Mouse (Mus musculus) intestine, embryonic 15.5 days (tissue): ENCODE measurements around the gene Trmt2a. TPM values are rescaled to one million over a fixed set of nuclear protein-coding genes. Genes with fewer than 3 reads are reported as not detected.
A peak's percentile ranks its signal among the peaks of the same experiment; 100 is the strongest.
"Not testable (repeated sequence)": the region's sequence is repeated elsewhere in the genome, so short reads cannot be mapped to it uniquely, and the experiment has no call there.

Experiments used
- ATAC-seq: fragments of 200-750 bp; cut with Nextera tagmentation; 2 replicates; pipeline ENCODE4 v1.8.0; 2017; ENCODE audit warnings: moderate TSS enrichment, moderate library complexity
- H3K27ac ChIP-seq: fragments of 300-500 bp; sonication (generic); 2 replicates; pipeline ENCODE4 v1.5.1; 2015; ENCODE audit warnings: mild to moderate bottlenecking, inconsistent platforms
- H3K27me3 ChIP-seq: fragments of 300-500 bp; sonication (generic); replicated peaks from 2 replicates; pipeline ENCODE4 v1.6.1; 2015; ENCODE audit warnings: inconsistent platforms
- H3K36me3 ChIP-seq: fragments of 300-500 bp; sonication (generic); 2 replicates; pipeline ENCODE4 v1.6.1; 2015; ENCODE audit warnings: inconsistent platforms
- H3K4me1 ChIP-seq: fragments of 300-500 bp; sonication (generic); replicated peaks from 2 replicates; pipeline ENCODE4 v1.6.1; 2015; ENCODE audit warnings: inconsistent platforms
- H3K4me2 ChIP-seq: fragments of 300-500 bp; sonication (generic); replicated peaks from 2 replicates; pipeline ENCODE4 v1.6.1; 2015; ENCODE audit warnings: mild to moderate bottlenecking, inconsistent platforms
- H3K4me3 ChIP-seq: fragments of 300-500 bp; sonication (generic); replicated peaks from 2 replicates; pipeline ENCODE4 v1.5.1; 2015; ENCODE audit warnings: inconsistent platforms
- H3K9ac ChIP-seq: fragments of 300-500 bp; sonication (generic); 2 replicates; pipeline ENCODE4 v1.6.1; 2015; ENCODE audit warnings: inconsistent platforms
- H3K9me3 ChIP-seq: fragments of 300-500 bp; sonication (generic); 2 replicates; pipeline ENCODE4 v1.6.1; 2016; ENCODE audit warnings: inconsistent platforms
- WGBS: fragments of 180-500 bp; shearing (Covaris S2); methylation state at CpG from one replicate; pipeline ENCODE4 v1.1.7; 2015; 5-methylcytosine and 5-hydroxymethylcytosine counted together
- microRNA counts: library from miRNA; unstranded; fragments of <30 nt; microRNA quantifications from one replicate; lab custom pipeline; 2016
- polyA plus RNA-seq: library from polyadenylated mRNA; unstranded; fragments of >200 nt; fragmentation: Nextera tagmentation; extraction: Ambion mirVana; gene quantifications from 2 replicates; pipeline ENCODE4 v1.2.1, GENCODE M21; 2015

The Trmt2a gene
- polyA plus RNA-seq, 1 experiment from 2014 or later = 102 TPM

GRCm38 (mm10) chr16:18252736-18253135, 4.3 kb downstream of the Trmt2a start:
- no peak for ATAC-seq
- Histone ChIP-seq H3K4me3 (no peak overlapping the region), H3K36me3 (peaks cover 49% of the 10 kb centered on the region), H3K4me2 (no peak overlapping the region), H3K9me3 (no peaks in the 10 kb centered on the region), H3K27me3 (no peaks in the 10 kb centered on the region), H3K27ac (no peak overlapping the region), H3K9ac (no peak overlapping the region), H3K4me1 (peaks cover 23% of the 10 kb centered on the region)
- 79% methylated on average over 6 of the region's 6 CpGs for WGBS

DNA sequence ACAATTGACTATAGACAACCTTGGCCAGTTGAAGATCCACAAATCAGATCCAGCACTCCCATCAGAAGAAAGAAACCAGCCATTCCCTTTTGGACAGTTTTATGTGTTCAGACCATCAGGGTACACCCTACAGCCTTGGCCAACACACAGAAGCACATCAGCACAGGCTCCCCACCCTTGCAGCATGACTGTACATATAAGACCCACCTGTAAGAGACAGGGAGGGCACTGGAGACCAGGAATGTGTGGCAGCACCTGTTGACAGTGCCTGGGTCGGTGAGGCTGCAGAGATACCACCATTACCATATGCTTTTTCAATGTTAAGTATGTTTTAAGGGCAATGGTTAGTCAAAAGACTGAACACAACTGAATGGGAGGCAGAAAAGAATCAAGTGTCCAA, 5.4 kb downstream of the Trmt2a start:
- WGBS = 93% methylated on average over 1 of the region's 1 CpGs
- Histone ChIP-seq H3K4me2 (no peak overlapping the region), H3K27me3 (no peaks in the 10 kb centered on the region), H3K27ac (no peak overlapping the region), H3K9me3 (no peaks in the 10 kb centered on the region), H3K4me1 (peaks cover 23% of the 10 kb centered on the region), H3K9ac (no peak overlapping the region), H3K4me3 (no peak overlapping the region), H3K36me3 (peaks cover 58% of the 10 kb centered on the region)
- no peak for ATAC-seq

GRCm38 (mm10) chr16:18258221-18258620, 9.7 kb downstream of the Trmt2a start, which contains the start of gene Gm49776:
Gm49776 (minus strand) TSS chr16:18258321.
- peaks cover 60% of the 10 kb centered on the region for H3K36me3 ChIP-seq
- no peaks in the 10 kb centered on the region for H3K27me3 ChIP-seq
- H3K27ac ChIP-seq = no peak within 1 kb of the TSS
- no peak for ATAC-seq
- H3K9me3 ChIP-seq = no peaks in the 10 kb centered on the region
- no peak within 1 kb of the TSS for H3K4me3 ChIP-seq
- H3K9ac ChIP-seq = no peak within 1 kb of the TSS
- WGBS = 93% methylated on average over 2 of the region's 2 CpGs
- H3K4me1 ChIP-seq = no peaks in the 10 kb centered on the region
- no peak within 1 kb of the TSS for H3K4me2 ChIP-seq

DNA sequence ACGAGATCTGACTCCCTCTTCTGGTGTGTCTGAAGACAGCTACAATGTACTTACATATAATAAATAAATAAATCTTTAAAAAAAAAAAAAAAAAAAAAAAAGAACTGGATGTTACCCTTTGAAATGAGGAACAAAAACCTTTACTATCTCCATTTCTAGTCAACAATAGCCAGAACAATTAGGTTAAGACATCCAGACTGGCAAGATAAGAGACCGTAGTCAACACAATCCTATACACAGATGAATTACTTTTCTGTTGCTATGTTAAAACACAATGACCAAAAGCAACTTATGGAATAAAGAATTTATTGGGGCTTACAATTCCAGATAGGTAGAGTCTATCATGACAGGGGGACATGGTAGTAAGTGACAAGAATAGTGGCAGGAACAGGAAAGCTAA, 16.5 kb downstream of the Trmt2a start:
- H3K4me1 ChIP-seq = no peaks in the 10 kb centered on the region
- no peak for ATAC-seq
- H3K4me3 ChIP-seq = no peak overlapping the region
- no peak overlapping the region for H3K4me2 ChIP-seq
- no peaks in the 10 kb centered on the region for H3K27me3 ChIP-seq
- no peaks in the 10 kb centered on the region for H3K9me3 ChIP-seq
- H3K9ac ChIP-seq = no peak overlapping the region
- 87% methylated on average over 2 of the region's 2 CpGs for WGBS
- H3K27ac ChIP-seq = no peak overlapping the region
- peaks cover 25% of the 10 kb centered on the region for H3K36me3 ChIP-seq

GRCm38 (mm10) chr16:18268182-18268581, 19.7 kb downstream of the Trmt2a start:
- ATAC-seq = no peak

DNA sequence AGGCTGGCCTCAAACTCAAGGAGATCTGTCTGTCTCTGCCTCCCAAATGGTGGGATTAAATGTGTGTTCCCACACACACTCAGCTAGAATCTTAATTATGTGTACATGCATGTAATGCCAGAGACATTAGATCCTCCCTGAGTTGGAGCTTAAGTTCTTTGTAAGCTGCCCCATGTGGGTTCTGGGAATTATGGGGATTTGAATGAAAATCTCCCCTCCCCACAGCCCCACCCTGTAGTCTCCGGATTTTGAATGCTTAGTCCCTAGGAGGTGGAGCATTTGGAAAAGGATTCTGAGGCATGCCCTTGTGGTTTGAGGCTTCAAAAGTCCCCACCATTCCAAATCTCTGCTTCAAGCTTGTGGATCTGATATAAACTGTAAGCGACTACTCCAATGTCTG, 26.7 kb downstream of the Trmt2a start:
- no peak overlapping the region for H3K9ac ChIP-seq
- H3K4me2 ChIP-seq = no peak overlapping the region
- no peaks in the 10 kb centered on the region for H3K9me3 ChIP-seq
- H3K27me3 ChIP-seq = no peaks in the 10 kb centered on the region
- no peaks in the 10 kb centered on the region for H3K4me1 ChIP-seq
- peaks cover 72% of the 10 kb centered on the region for H3K36me3 ChIP-seq
- H3K4me3 ChIP-seq = no peak overlapping the region
- WGBS = 87% methylated on average over 2 of the region's 2 CpGs
- no peak overlapping the region for H3K27ac ChIP-seq
- no peak for ATAC-seq

More at GRCm38 (mm10) chr16:18268182-18268581, 19.7 kb downstream of the Trmt2a start:
- Histone ChIP-seq H3K4me1 (no peaks in the 10 kb centered on the region), H3K9ac (no peak overlapping the region), H3K27ac (no peak overlapping the region), H3K4me2 (no peak overlapping the region), H3K9me3 (no peaks in the 10 kb centered on the region), H3K36me3 (peaks cover 40% of the 10 kb centered on the region), H3K4me3 (no peak overlapping the region), H3K27me3 (no peaks in the 10 kb centered on the region)
- 83% methylated on average over 5 of the region's 5 CpGs for WGBS

DNA sequence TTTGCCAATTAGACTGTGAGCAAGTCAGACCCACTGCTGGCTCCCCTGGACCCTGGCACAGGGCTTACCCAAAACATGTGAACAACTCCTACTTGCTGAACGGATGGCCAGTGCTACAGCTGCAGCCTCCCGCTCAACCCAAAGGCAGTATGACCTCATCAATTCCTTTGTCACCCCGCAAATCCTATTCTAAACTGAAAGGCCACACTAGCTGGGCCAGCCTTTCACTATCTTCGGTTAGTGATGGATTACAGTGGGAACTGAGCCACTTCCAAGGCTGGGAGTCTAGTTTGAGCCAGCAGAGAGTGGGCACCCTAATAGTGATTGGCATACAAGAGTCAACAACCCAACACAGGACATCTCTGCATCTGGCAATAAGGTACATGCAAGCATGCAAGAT, 39.7 kb downstream of the Trmt2a start:
- ATAC-seq = no peak

GRCm38 (mm10) chr16:18288581-18289061, 40.1 kb downstream of the Trmt2a start:
- Histone ChIP-seq H3K27ac (peak overlapping the region; percentile 93), H3K4me3 (peak overlapping the region; percentile 94), H3K4me1 (peaks cover 24% of the 10 kb centered on the region), H3K9me3 (no peaks in the 10 kb centered on the region), H3K36me3 (peaks cover 17% of the 10 kb centered on the region), H3K4me2 (peak overlapping the region; percentile 90), H3K27me3 (no peaks in the 10 kb centered on the region), H3K9ac (peak overlapping the region; percentile 98)
- WGBS = under 1% methylated on average over 31 of the region's 31 CpGs
- ATAC-seq = peak; percentile 95

More for the DNA sequence above, 39.7 kb downstream of the Trmt2a start:
- H3K9me3 ChIP-seq = no peaks in the 10 kb centered on the region
- H3K27ac ChIP-seq = peak overlapping the region; percentile 27; the same call in 1 of the 2 replicates
- peaks cover 24% of the 10 kb centered on the region for H3K4me1 ChIP-seq
- H3K9ac ChIP-seq = peak overlapping the region; percentile 98
- peak overlapping the region; percentile 94 for H3K4me3 ChIP-seq
- H3K27me3 ChIP-seq = no peaks in the 10 kb centered on the region
- H3K36me3 ChIP-seq = peaks cover 21% of the 10 kb centered on the region
- WGBS = 0% methylated on average over 4 of the region's 4 CpGs
- H3K4me2 ChIP-seq = peak overlapping the region; percentile 90

- Histone ChIP-seq H3K4me3 (peak within 1 kb of the TSS; percentile 94), H3K27ac (peak within 1 kb of the TSS; percentile 93), H3K36me3 (peaks cover 12% of the 10 kb centered on the region), H3K9ac (peak within 1 kb of the TSS; percentile 98), H3K27me3 (no peaks in the 10 kb centered on the region), H3K9me3 (no peaks in the 10 kb centered on the region), H3K4me2 (peak within 1 kb of the TSS; percentile 90), H3K4me1 (peaks cover 24% of the 10 kb centered on the region)
- peak; percentile 99 for ATAC-seq
- under 1% methylated on average over 71 of the region's 71 CpGs for WGBS
These were observed 40.6 kb downstream of the Trmt2a start, which contains the start of gene Dgcr8 for GRCm38 (mm10) chr16:18289067-18289588. Dgcr8 (minus strand) TSS chr16:18289246.

DNA sequence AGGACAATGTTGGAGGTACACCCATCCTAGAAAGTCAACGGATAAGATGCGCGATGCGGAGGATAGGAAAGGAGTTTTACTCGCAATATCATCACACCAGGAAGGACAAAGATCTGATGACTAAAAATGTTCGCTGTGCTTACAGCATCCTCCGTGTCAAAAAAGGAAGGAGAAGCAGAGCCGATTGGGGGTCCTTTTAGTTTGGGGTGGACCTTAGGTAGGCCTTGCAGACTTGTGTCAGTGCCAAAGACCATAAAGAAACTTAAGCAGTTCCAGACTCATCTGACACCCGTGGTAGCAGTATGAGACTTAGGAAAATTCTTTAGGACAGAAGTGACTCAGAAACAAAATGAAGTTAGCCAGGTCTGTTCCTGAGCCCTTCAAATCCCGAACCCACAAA, 41.1 kb downstream of the Trmt2a start:
- Histone ChIP-seq H3K4me1 (peaks cover 24% of the 10 kb centered on the region), H3K9ac (0 out of 2 replicates have a peak overlapping the region, but pooled peaks have one; percentile 17), H3K4me3 (peak overlapping the region; percentile 94), H3K27ac (0 out of 2 replicates have a peak overlapping the region, but pooled peaks have one; percentile 36), H3K4me2 (peak overlapping the region; percentile 90)
- not testable (repeated sequence) for H3K9me3 ChIP-seq, H3K27me3 ChIP-seq, H3K36me3 ChIP-seq
- WGBS = 1% methylated on average over 10 of the region's 10 CpGs
- ATAC-seq = peak; percentile 7

MicroRNAs within 50 kb of the gene (microRNA counts, 519-probe panel; counts per million panel counts)
- microRNA mmu-miR-1306 (lab: Ali Mortazavi, UCI) = 2,283 counts per million, percentile 58 among the panel's probes with 10 or more counts

Other genes starting within 250 kb of the Trmt2a start
- 71.2 and 75.7 TPM in 2 replicates for gene Dgcr6, start 195.8 kb upstream of the Trmt2a start, polyA plus RNA-seq
- 15.0 and 19.9 TPM in 2 replicates for gene Prodh, start 158.5 kb upstream of the Trmt2a start, polyA plus RNA-seq
- 4.1 and 4.7 TPM in 2 replicates for gene Rtn4r, start 121.0 kb upstream of the Trmt2a start, polyA plus RNA-seq
- gene Ccdc188, start 30.8 kb upstream of the Trmt2a start, polyA plus RNA-seq = not detected in 2 replicates
- gene Zdhhc8, start 13.5 kb upstream of the Trmt2a start, polyA plus RNA-seq = 11.5 and 11.6 TPM in 2 replicates
- 535 and 668 TPM in 2 replicates for gene Ranbp1, start 53 bp downstream of the Trmt2a start, polyA plus RNA-seq
- gene Gm49776, start 9.6 kb downstream of the Trmt2a start, polyA plus RNA-seq = 3.3 TPM in 1 of 2 replicates, not detected in the other
- 21.4 and 24.8 TPM in 2 replicates for gene Dgcr8, start 40.6 kb downstream of the Trmt2a start, polyA plus RNA-seq
- gene Tango2, start 99.4 kb downstream of the Trmt2a start, polyA plus RNA-seq = 43.0 and 49.4 TPM in 2 replicates
- gene Arvcf, start 99.5 kb downstream of the Trmt2a start, polyA plus RNA-seq = 21.7 and 22.1 TPM in 2 replicates
- gene Txnrd2, start 177.7 kb downstream of the Trmt2a start, polyA plus RNA-seq = 25.4 and 25.8 TPM in 2 replicates
- gene Comt, start 178.2 kb downstream of the Trmt2a start, polyA plus RNA-seq = 89.5 and 97.1 TPM in 2 replicates